Mouse (Mus musculus): ENCODE data around the gene Acsm3. TPM values are rescaled to one million over a fixed set of nuclear protein-coding genes. Genes with fewer than 3 reads are reported as not detected.

The Acsm3 gene
- polyA plus RNA-seq, 1 experiment: 0.12 TPM

DNA sequence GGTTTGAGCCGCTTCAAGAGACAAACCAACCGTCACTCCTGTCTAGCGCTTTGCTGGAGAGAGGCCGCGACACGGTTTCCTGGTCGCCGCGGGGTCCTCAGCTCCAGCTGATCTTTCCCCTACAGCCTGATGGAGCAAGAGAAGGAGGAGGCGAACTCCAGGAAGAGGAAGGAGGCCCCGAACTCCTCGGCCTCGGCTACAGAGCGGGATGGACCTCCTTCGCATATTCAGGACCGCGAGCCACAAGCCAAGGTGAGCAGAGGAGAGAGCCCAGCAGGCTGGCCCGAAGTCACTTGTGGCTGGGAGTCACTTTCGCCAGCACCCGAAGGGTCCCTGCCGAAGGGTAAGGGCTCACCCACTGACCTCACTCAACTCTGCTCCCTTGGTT is 33.5 kb downstream of the Acsm3 start:
- no peak for DNase-seq (ENCODE audit: extremely low spot score in 1 of 2, low spot score in 1 of 2)

GRCm38 (mm10) chr7:119795311-119795710 is 34.6 kb downstream of the Acsm3 start:
- no peak for DNase-seq (ENCODE audit: extremely low spot score in 1 of 2, low spot score in 1 of 2)

DNA sequence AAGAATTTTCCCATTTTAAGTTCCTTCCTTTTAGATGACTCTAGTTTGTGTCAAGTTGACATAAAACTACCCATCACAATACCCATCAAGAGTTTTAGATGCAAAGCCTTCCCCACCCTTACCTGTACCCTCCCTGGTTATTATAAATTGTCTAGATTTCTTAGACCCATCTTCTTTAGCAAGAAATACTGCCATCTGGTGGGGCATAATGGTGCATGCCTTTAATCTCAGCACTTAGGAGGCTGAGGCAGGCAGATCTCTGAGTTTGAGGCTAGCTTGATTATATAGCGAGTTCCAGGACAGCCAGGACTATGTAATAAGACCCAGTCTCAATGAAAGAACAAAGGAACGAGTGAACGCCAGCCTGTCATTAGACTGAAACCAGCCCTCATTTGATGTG is 39.8 kb downstream of the Acsm3 start:
- DNase-seq (ENCODE audit: extremely low spot score in 1 of 2, low spot score in 1 of 2): no peak

GRCm38 (mm10) chr7:119800991-119801390 is 40.3 kb downstream of the Acsm3 start:
- DNase-seq (ENCODE audit: extremely low spot score in 1 of 2, low spot score in 1 of 2): no peak

GRCm38 (mm10) chr7:119807396-119807795 is 46.7 kb downstream of the Acsm3 start:
- DNase-seq (ENCODE audit: extremely low spot score in 1 of 2, low spot score in 1 of 2): no peak

- no peak for DNase-seq (ENCODE audit: extremely low spot score in 1 of 2, low spot score in 1 of 2)
These were observed 48.0 kb downstream of the Acsm3 start for GRCm38 (mm10) chr7:119808723-119809122.

DNA sequence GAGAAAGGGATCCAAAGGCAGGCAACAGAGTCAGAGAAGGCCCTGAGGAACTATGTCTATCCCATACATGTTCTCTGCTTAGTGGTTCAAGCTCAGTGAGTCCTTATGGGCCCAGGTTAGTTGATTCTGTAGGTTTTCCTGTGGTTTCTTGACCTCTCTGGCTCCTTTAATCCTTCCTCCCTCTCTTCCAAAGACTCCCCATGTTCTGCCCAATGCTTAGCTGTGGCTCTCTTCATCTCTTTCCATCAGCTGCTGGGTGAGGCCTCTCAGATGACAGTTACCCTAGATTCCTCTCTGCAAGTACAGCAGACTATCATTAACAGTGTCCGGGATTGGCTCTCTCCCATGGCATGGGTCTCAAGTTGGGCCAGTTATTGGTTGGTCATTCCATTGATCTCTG is 74.6 kb downstream of the Acsm3 start:
- no peak for DNase-seq (ENCODE audit: extremely low spot score in 1 of 2, low spot score in 1 of 2)

DNA sequence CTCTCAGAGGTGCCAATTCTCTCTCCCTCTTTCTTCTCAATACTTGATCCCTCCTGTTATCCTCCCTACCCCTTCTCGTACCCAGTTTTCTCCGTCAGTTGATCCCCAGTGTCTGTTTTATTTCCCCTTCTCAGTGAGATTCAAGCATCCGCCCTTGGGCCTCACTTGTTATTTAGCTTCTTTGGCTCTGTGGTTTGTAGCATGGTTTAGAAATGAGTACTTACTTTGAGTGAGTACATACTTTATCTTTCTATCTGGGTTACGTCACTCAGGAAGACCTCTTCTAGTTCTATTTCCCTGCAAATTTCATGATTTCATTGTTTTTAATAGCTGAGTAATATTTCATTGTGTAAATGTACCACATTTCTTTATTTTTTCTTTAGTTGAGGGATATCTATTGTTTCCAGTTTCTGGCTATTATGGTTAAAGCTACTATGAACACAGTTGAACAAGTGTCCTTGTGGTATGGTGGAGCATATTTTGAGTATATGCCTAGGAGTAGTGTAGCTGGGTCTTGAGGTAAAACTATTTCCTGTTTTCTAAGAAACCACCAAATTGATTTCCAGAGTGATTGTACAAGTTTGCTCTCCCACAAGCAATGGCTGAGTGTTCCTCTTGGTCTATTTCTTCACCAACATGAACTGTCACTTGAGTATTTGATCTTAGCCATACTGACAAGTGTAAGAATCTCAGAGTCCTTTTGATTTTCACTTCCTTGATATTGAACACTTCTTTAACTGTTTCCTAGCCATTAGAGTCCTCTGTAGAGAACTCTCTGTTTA is 75.5 kb downstream of the Acsm3 start:
- DNase-seq (ENCODE audit: extremely low spot score in 1 of 2, low spot score in 1 of 2): no peak

Other genes with a start within 250 kb of the Acsm3 start
- 0.50 and 0.92 TPM in 2 replicates for gene Acsm5, start 241.5 kb upstream of the Acsm3 start, polyA plus RNA-seq (2012; rRNA removed)
- not detected in 2 replicates for gene Pdilt, start 237.4 kb upstream of the Acsm3 start, polyA plus RNA-seq (2012; rRNA removed)
- not detected in 2 replicates for gene Acsm2, start 206.6 kb upstream of the Acsm3 start, polyA plus RNA-seq (2012; rRNA removed)
- not detected in 2 replicates for gene Acsm1, start 153.9 kb upstream of the Acsm3 start, polyA plus RNA-seq (2012; rRNA removed)
- 0.16 and 0.23 TPM in 2 replicates for gene Acsm4, start 70.9 kb upstream of the Acsm3 start, polyA plus RNA-seq (2012; rRNA removed)
- gene Thumpd1, start 40.1 kb upstream of the Acsm3 start, polyA plus RNA-seq (2012; rRNA removed): 35.9 and 36.7 TPM in 2 replicates
- gene Rexo5, start 33.1 kb downstream of the Acsm3 start, polyA plus RNA-seq (2012; rRNA removed): 2.1 and 5.7 TPM in 2 replicates
- 6.6 and 8.2 TPM in 2 replicates for gene Eri2, start 33.1 kb downstream of the Acsm3 start, polyA plus RNA-seq (2012; rRNA removed)
- 17.8 and 19.1 TPM in 2 replicates for gene Lyrm1, start 134.9 kb downstream of the Acsm3 start, polyA plus RNA-seq (2012; rRNA removed)
- gene Dcun1d3, start 135.4 kb downstream of the Acsm3 start, polyA plus RNA-seq (2012; rRNA removed): 10.7 and 11.3 TPM in 2 replicates

Data from frontal cortex, adult 2 months (tissue).